Mouse (Mus musculus): ENCODE measurements around the gene St14. TPM values are rescaled to one million over a fixed set of nuclear protein-coding genes. Genes with fewer than 3 reads are reported as not detected.

Gene St14
- total and polyA plus RNA-seq, 3 experiments: 0.08 to 0.19 TPM; not detected in 1

GRCm38 (mm10) chr9:31089541-31089940 lies 42.1 kb downstream of the St14 start:
- no peaks in the 10 kb centered on the region for H3K27me3 ChIP-seq (ENCODE audit: control insufficient read depth in 1 of 2, insufficient read depth in 2 of 2, low read length in 2 of 2)
- H3K4me3 ChIP-seq (ENCODE audit: control insufficient read depth in 1 of 2, insufficient read depth in 1 of 2, low read depth in 2 of 2, low read length in 2 of 2): no peak overlapping the region
- DNase-seq (ENCODE audit: low read depth, low spot score): no peak
- no peaks in the 10 kb centered on the region for H3K36me3 ChIP-seq (ENCODE audit: control insufficient read depth in 1 of 2, insufficient read depth in 2 of 2, low read length in 2 of 2)
- H3K9ac ChIP-seq (ENCODE audit: control insufficient read depth, low read depth, low read length, poor library complexity, severe bottlenecking): no peak overlapping the region
- no peaks in the 10 kb centered on the region for H3K9me3 ChIP-seq (replicated peaks; ENCODE audit: insufficient read depth, low read length)
- H3K79me2 ChIP-seq (ENCODE audit: control insufficient read depth, insufficient read depth, low read length, poor library complexity): no peaks in the 10 kb centered on the region
- no peak for TF ChIP-seq MYC (IDR thresholded peaks at IDR 0.05; ENCODE audit: low read depth, low read length)
- TF ChIP-seq POLR2AphosphoS2 (IDR thresholded peaks at IDR 0.05; ENCODE audit: low read length): no peak
- no peaks in the 10 kb centered on the region for H3K4me1 ChIP-seq (ENCODE audit: control insufficient read depth in 1 of 2, insufficient read depth in 2 of 2, low read length in 2 of 2)
- no peak overlapping the region for H3K27ac ChIP-seq (ENCODE audit: control insufficient read depth, low read depth, low read length)

- Histone ChIP-seq H3K9me3 (replicated peaks; ENCODE audit: insufficient read depth, low read length) (no peaks in the 10 kb centered on the region), H3K36me3 (ENCODE audit: control insufficient read depth in 1 of 2, insufficient read depth in 2 of 2, low read length in 2 of 2) (no peaks in the 10 kb centered on the region), H3K9ac (ENCODE audit: control insufficient read depth, low read depth, low read length, poor library complexity, severe bottlenecking) (no peak overlapping the region), H3K27ac (ENCODE audit: control insufficient read depth, low read depth, low read length) (no peak overlapping the region), H3K79me2 (ENCODE audit: control insufficient read depth, insufficient read depth, low read length, poor library complexity) (no peaks in the 10 kb centered on the region), H3K4me1 (ENCODE audit: control insufficient read depth in 1 of 2, insufficient read depth in 2 of 2, low read length in 2 of 2) (no peaks in the 10 kb centered on the region), H3K27me3 (ENCODE audit: control insufficient read depth in 1 of 2, insufficient read depth in 2 of 2, low read length in 2 of 2) (no peaks in the 10 kb centered on the region), H3K4me3 (ENCODE audit: control insufficient read depth in 1 of 2, insufficient read depth in 1 of 2, low read depth in 2 of 2, low read length in 2 of 2) (no peak overlapping the region)
- TF ChIP-seq KAT2A (conservative IDR thresholded peaks at IDR 0.05; ENCODE audit: low read depth, low read length) (no peak), CHD2 (IDR thresholded peaks at IDR 0.05; ENCODE audit: low read length) (no peak), GATA1 (IDR thresholded peaks at IDR 0.05; ENCODE audit: low read depth, low read length) (no peak), HCFC1 (IDR thresholded peaks at IDR 0.05; ENCODE audit: low read depth, low read length) (no peak), MYC (IDR thresholded peaks at IDR 0.05; ENCODE audit: low read depth, low read length) (no peak), ZMIZ1 (IDR thresholded peaks at IDR 0.05; ENCODE audit: low read depth, low read length) (no peak), CTCF (IDR thresholded peaks at IDR 0.05 in 2 of 3, conservative IDR thresholded peaks at IDR 0.05 in 1 of 3; ENCODE audit: control insufficient read depth in 1 of 3, insufficient read depth in 1 of 3, low read depth in 2 of 3, low read length in 3 of 3, poor library complexity in 1 of 3, severe bottlenecking in 1 of 3) (no peak), POLR2AphosphoS2 (IDR thresholded peaks at IDR 0.05; ENCODE audit: low read length) (no peak), NRF1 (IDR thresholded peaks at IDR 0.05; ENCODE audit: insufficient read depth, low read depth, low read length, poor library complexity, severe bottlenecking) (no peak)
- DNase-seq (ENCODE audit: low read depth, low spot score): no peak
These were observed 42.8 kb downstream of the St14 start for GRCm38 (mm10) chr9:31088883-31089282.

GRCm38 (mm10) chr9:31088116-31088515 lies 43.5 kb downstream of the St14 start:
- DNase-seq (ENCODE audit: low read depth, low spot score): no peak
- no peaks in the 10 kb centered on the region for H3K9me3 ChIP-seq (replicated peaks; ENCODE audit: insufficient read depth, low read length)
- H3K27ac ChIP-seq (ENCODE audit: control insufficient read depth, low read depth, low read length): no peak overlapping the region
- H3K27me3 ChIP-seq (ENCODE audit: control insufficient read depth in 1 of 2, insufficient read depth in 2 of 2, low read length in 2 of 2): no peaks in the 10 kb centered on the region
- H3K36me3 ChIP-seq (ENCODE audit: control insufficient read depth in 1 of 2, insufficient read depth in 2 of 2, low read length in 2 of 2): no peaks in the 10 kb centered on the region
- no peak overlapping the region for H3K9ac ChIP-seq (ENCODE audit: control insufficient read depth, low read depth, low read length, poor library complexity, severe bottlenecking)
- no peak for TF ChIP-seq USF2 (IDR thresholded peaks at IDR 0.05; ENCODE audit: borderline replicate concordance in 1 of 2, insufficient read depth in 1 of 2, low read depth in 1 of 2, low read length in 2 of 2)
- no peaks in the 10 kb centered on the region for H3K4me1 ChIP-seq (ENCODE audit: control insufficient read depth in 1 of 2, insufficient read depth in 2 of 2, low read length in 2 of 2)
- no peak overlapping the region for H3K4me3 ChIP-seq (ENCODE audit: control insufficient read depth in 1 of 2, insufficient read depth in 1 of 2, low read depth in 2 of 2, low read length in 2 of 2)
- no peaks in the 10 kb centered on the region for H3K79me2 ChIP-seq (ENCODE audit: control insufficient read depth, insufficient read depth, low read length, poor library complexity)

Measured in MEL (cell line).